Mouse (Mus musculus) embryonic facial prominence, embryonic 11.5 days (tissue): ENCODE results near the gene Leng8. TPM values are rescaled to one million over a fixed set of nuclear protein-coding genes. Genes with fewer than 3 reads are reported as not detected.
A peak's percentile ranks its signal among the peaks of the same experiment; 100 is the strongest.

Experiments used
- ATAC-seq: fragments of 200-750 bp; cut with Nextera tagmentation; replicated peaks from 2 replicates; pipeline ENCODE4 v1.8.0; 2017; ENCODE audit warnings: low read depth; ENCODE audit not compliant: insufficient number of reproducible peaks, low FRiP score, low TSS enrichment
- DNase-seq: peaks from one replicate; pipeline ENCODE4 v3.0.0-alpha.2; 2015; ENCODE audit warnings: low spot score
- H3K27ac ChIP-seq: fragments of 300-500 bp; sonication (generic); replicated peaks from 2 replicates; pipeline ENCODE4 v1.5.1; 2014; ENCODE audit warnings: mild to moderate bottlenecking, low read depth, low read length, control low read depth
- H3K27me3 ChIP-seq: fragments of 300-500 bp; sonication (generic); 2 replicates; pipeline ENCODE4 v1.6.1; 2014; ENCODE audit warnings: mild to moderate bottlenecking, low read length, moderate library complexity, mixed read lengths; ENCODE audit not compliant: control insufficient read depth, insufficient read depth
- H3K36me3 ChIP-seq: fragments of 300-500 bp; sonication (generic); replicated peaks from 2 replicates; pipeline ENCODE4 v1.6.1; 2014; ENCODE audit warnings: low read depth, mild to moderate bottlenecking, low read length, moderate library complexity, mixed read lengths; ENCODE audit not compliant: control insufficient read depth, insufficient read depth
- H3K4me1 ChIP-seq: fragments of 300-500 bp; sonication (generic); 2 replicates; pipeline ENCODE4 v1.6.1; 2014; ENCODE audit warnings: low read length, mixed read lengths; ENCODE audit not compliant: control insufficient read depth, insufficient read depth
- H3K4me2 ChIP-seq: fragments of 300-500 bp; sonication (generic); 2 replicates; pipeline ENCODE4 v1.6.1; 2014; ENCODE audit warnings: low read depth, mild to moderate bottlenecking, control low read depth, low read length, moderate library complexity
- H3K4me3 ChIP-seq: fragments of 300-500 bp; sonication (generic); 2 replicates; pipeline ENCODE4 v1.5.1; 2014; ENCODE audit warnings: low read depth, low read length, control low read depth
- H3K9ac ChIP-seq: fragments of 300-500 bp; sonication (generic); replicated peaks from 2 replicates; pipeline ENCODE4 v1.6.1; 2014; ENCODE audit warnings: mild to moderate bottlenecking, control low read depth, low read length
- H3K9me3 ChIP-seq: fragments of 300-500 bp; sonication (generic); replicated peaks from 2 replicates; pipeline ENCODE4 v1.6.1; 2016; ENCODE audit warnings: mild to moderate bottlenecking, low read length, inconsistent platforms, mixed read lengths; ENCODE audit not compliant: control insufficient read depth
- WGBS: fragments of 180-500 bp; shearing (Covaris S2); extraction: QIAGEN DNeasy Blood & Tissue Kit; methylation state at CpG from one replicate; pipeline ENCODE4 v1.1.7; 2014; 5-methylcytosine and 5-hydroxymethylcytosine counted together
- polyA plus RNA-seq: library from polyadenylated mRNA; unstranded; fragments of >200 nt; fragmentation: Nextera tagmentation; extraction: Ambion mirVana; gene quantifications from 2 replicates; pipeline ENCODE4 v1.2.1, GENCODE M21; 2014

Leng8 gene
- polyA plus RNA-seq, 1 experiment from 2014 or later, result 31.4 TPM

DNA sequence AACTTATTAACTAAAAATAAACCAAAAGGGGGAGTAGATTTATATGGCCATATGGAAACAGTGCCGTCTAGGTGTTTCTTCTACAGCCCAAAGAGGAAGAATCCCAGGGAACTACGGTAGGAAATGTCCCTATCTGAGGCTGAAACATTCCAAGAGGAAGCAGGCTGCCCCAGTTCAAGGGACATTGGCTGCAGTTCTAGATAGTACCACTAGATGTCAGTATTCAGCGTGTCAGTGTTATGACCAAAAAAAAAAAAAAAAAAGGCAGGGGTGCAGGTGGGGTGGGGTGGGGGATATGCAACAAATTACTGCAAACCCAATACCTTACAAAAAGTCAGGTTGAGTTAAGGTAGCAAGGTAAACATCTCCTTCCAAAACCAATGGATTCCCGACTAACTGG lies 33.4 kb upstream of the Leng8 start:
- no peaks in the 10 kb centered on the region for H3K27me3 ChIP-seq
- H3K9me3 ChIP-seq, result no peaks in the 10 kb centered on the region
- DNase-seq (peak; percentile 73), ATAC-seq (no peak)
- H3K4me1 ChIP-seq, result no peaks in the 10 kb centered on the region
- no peaks in the 10 kb centered on the region for H3K36me3 ChIP-seq
- no peak overlapping the region for H3K4me3 ChIP-seq
- WGBS, result 20% methylated on average over 4 of the region's 4 CpGs
- no peak overlapping the region for H3K4me2 ChIP-seq
- H3K9ac ChIP-seq, result no peak overlapping the region
- no peak overlapping the region for H3K27ac ChIP-seq

DNA sequence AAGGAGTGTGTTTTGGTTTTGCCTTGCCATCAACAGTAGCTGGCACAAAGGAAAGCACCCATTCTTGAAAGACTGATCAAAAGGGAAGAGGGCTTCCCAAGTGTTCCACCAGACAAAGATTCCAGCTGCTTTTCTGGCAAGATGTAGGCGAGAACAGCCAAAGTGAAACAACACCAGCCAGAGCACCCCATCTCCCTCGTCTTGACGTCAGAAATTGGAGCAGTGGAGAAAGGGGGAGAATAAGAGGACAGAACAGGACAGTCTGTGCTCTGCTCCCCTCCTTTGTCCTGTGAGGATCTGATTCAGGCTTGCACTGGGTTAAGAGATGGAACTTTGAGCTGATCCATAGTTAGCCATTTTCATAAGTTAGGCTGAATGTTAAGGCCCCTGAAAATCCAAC lies 25.1 kb upstream of the Leng8 start:
- Histone ChIP-seq H3K27ac (no peak overlapping the region), H3K4me1 (no peaks in the 10 kb centered on the region), H3K9me3 (no peaks in the 10 kb centered on the region; the same call in 1 of the 2 replicates), H3K4me3 (no peak overlapping the region), H3K36me3 (no peaks in the 10 kb centered on the region), H3K4me2 (no peak overlapping the region), H3K9ac (no peak overlapping the region; the same call in 1 of the 2 replicates), H3K27me3 (no peaks in the 10 kb centered on the region)
- ATAC-seq, result no peak
- no peak for DNase-seq
- WGBS, result 54% methylated on average over 3 of the region's 3 CpGs

DNA sequence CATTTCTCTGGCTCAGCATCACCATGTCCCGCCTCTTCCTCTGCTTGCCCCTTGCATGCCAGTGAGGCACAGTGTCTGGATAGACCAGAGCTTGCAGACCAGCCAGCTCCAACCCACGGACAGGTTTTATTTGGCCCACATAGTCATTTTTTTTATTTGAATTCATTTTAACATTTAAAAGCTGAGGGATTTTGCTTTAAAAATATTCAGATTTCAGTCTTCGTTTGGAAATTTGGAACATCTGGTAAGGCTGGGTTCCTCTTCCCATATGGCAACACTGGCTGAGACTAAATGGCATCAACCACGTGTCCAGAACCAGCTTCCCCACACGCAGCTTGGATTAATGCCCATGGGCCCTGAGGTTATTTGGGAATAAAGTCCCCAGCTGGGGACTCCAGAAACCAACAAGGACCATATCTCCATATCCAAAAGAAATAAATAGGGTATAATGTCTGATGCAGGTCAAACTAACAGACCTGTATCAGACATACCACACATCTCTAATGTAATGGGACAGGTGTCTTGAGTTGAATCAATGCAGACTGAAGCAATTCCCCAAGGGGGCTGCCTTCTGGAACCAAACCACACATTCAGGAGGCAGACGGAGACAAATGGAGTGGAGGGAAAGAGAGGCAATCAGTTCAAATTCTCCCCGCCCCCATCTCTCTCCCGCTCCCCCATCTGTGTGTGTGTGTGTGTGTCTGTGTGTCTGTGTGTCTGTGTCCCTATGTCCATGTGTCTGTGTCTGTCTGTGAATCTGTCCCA lies 19.6 kb upstream of the Leng8 start:
- Histone ChIP-seq H3K4me2 (no peak overlapping the region), H3K9ac (no peak overlapping the region), H3K36me3 (no peaks in the 10 kb centered on the region), H3K4me1 (no peaks in the 10 kb centered on the region), H3K27me3 (peaks cover 5% of the 10 kb centered on the region), H3K9me3 (no peaks in the 10 kb centered on the region), H3K27ac (no peak overlapping the region), H3K4me3 (no peak overlapping the region)
- DNase-seq (no peak), ATAC-seq (no peak)
- WGBS, result 69% methylated on average over 8 of the region's 8 CpGs

DNA sequence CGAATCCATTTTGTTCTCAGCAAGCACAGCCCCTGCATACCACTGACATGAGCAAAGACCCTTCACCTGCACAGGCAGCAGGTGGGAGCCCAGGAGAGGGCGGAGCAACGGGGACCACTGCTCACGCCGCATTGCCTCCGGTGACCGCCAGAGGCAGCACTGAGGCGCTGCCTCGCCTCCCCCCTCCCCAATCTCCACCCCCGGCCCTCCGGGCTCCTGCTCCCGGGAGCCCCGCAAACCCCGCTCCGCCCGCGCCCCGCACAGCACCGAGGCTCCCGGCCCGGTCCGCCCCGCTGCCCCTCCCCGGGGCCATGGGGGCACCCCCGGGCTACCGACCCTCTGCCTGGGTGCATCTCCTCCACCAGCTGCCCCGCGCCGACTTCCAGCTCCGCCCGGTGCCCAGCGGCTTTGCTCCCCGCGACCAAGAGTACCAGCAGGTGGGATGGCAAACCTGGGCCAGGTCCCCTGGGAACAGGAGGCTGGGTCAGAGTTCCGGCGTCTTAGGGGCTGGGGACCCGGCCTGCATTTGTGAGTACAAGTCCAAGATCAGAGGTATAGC lies 17.4 kb upstream of the Leng8 start, which contains the start of gene Ttyh1:
Ttyh1 (plus strand) TSS at position 65 of the 559 bp plus-strand sequence.
- H3K4me1 ChIP-seq, result no peaks in the 10 kb centered on the region
- peaks cover 5% of the 10 kb centered on the region for H3K27me3 ChIP-seq
- H3K9ac ChIP-seq, result peak within 1 kb of the TSS; percentile 68
- peak within 1 kb of the TSS; percentile 47 for H3K4me3 ChIP-seq
- H3K9me3 ChIP-seq, result no peaks in the 10 kb centered on the region
- WGBS, result 2% methylated on average over 35 of the region's 37 CpGs
- ATAC-seq, result no peak
- DNase-seq, result peak; percentile 50
- H3K4me2 ChIP-seq, result peak within 1 kb of the TSS; percentile 80
- no peaks in the 10 kb centered on the region for H3K36me3 ChIP-seq
- H3K27ac ChIP-seq, result no peak within 1 kb of the TSS

DNA sequence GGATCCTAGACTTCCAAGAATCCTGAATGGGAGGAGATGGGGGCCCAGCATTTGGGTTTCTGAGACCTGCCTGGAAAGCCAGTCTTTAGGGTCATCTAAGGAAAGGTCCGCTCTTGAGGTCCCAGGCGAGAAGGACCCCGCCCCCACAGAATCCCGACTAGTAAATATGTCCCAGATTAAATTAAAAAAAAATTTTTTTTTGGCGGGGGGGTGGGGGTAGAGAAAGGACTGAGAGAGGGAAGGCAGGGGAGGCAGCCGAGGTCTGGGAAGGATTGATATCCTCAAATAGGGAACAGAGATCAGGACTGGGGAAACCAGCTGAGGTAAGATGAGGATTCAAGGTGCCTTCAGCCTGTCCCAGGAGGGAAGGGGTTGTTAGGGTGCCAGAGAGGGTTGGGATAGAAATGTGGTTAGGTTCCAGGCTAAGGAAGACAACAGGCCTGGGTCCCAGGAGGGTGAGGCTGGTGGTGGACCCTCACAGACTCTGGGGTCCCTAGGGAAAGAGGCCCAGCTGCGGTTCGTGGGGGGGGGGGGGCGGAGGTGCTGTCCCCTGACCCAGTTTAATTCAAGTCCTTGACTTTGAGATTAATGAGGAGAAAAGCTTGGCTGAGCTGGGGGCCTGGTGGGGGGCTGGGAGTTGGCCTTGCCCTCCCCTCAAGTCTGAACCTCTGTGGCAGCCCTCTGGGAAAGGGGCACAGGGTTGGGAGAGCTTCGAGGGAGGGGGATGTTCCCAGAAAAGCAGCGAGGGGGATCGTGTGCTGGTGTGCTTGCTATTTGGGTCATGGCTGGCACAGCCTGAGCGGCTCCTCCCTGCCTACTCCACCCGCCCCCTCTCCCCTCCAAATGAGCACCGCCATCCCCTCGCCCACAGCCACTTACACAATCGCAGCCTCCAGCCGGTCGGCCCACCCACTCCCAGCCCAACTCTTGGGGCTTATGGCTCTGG lies 16.6 kb upstream of the Leng8 start:
- WGBS, result 24% methylated on average over 15 of the region's 19 CpGs
- no peak overlapping the region for H3K27ac ChIP-seq
- DNase-seq, result no peak
- H3K4me1 ChIP-seq, result 0 out of 2 replicates have a peak, but pooled peaks cover 4% of the 10 kb centered on the region
- no peaks in the 10 kb centered on the region for H3K9me3 ChIP-seq
- ATAC-seq, result no peak
- peaks cover 5% of the 10 kb centered on the region for H3K27me3 ChIP-seq
- peak overlapping the region; percentile 47 for H3K4me3 ChIP-seq
- no peaks in the 10 kb centered on the region for H3K36me3 ChIP-seq
- H3K9ac ChIP-seq, result peak overlapping the region; percentile 68
- no peak overlapping the region; the same call in 1 of the 2 replicates for H3K4me2 ChIP-seq

DNA sequence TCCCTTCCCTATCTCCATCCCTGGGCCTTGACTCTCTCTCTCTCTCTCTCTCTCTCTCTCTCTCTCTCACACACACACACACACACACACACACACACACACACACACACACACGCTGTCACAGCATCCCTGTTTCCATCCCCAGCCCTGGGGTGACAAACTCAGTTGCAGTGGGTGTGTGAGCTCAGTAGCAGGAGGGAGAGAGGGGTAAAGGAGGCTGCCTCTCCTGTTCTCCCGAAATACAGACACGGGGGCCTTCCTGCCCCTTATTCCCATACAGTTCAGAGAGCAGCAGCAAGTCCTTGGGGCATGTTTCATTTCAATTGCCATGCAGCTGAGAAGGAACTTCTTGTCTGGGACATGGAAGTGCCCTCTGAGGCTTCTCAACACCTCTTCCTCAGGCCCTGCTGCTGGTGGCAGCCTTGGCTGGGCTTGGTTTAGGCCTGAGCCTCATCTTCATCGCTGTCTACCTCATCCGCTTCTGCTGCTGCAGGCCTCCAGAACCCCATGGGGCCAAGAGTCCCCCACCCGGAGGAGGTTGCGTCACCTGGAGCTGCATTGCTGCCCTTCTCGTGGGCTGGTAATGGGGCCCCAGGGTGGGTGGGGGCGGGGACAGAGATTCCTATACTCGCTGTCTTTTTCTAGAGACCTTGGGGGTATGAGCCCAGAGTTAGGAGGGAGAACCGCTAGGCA lies 14.6 kb upstream of the Leng8 start:
- Histone ChIP-seq H3K36me3 (no peaks in the 10 kb centered on the region), H3K9me3 (no peaks in the 10 kb centered on the region), H3K9ac (no peak overlapping the region), H3K27me3 (peaks cover 5% of the 10 kb centered on the region), H3K4me2 (no peak overlapping the region), H3K4me1 (0 out of 2 replicates have a peak, but pooled peaks cover 4% of the 10 kb centered on the region), H3K4me3 (no peak overlapping the region), H3K27ac (no peak overlapping the region)
- 41% methylated on average over 11 of the region's 11 CpGs for WGBS
- ATAC-seq, result no peak
- no peak for DNase-seq

DNA sequence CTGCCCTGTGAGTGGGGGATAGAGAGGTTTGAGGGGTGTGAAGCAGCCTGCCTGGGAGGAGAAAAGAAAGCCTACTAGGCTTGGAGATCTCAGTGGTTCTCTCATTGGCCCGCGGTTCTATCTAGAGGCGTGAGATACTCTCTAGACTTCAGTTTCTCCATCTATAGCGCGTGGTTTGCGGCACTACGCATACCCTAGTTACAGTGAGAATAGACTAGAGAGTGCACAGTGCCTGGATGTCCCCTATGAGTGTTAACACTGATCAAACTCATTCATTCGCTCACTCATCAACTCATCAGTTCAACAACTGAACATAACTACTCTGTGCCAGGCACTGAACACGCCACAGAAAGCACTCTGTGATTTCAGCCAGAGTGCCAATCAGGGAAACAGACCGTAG lies 14.1 kb upstream of the Leng8 start:
- WGBS, result 90% methylated on average over 10 of the region's 10 CpGs
- no peak overlapping the region for H3K4me3 ChIP-seq
- no peak overlapping the region for H3K27ac ChIP-seq
- H3K27me3 ChIP-seq, result peaks cover 5% of the 10 kb centered on the region
- H3K4me1 ChIP-seq, result 0 out of 2 replicates have a peak, but pooled peaks cover 4% of the 10 kb centered on the region
- DNase-seq (no peak), ATAC-seq (no peak)
- H3K9me3 ChIP-seq, result no peaks in the 10 kb centered on the region
- no peak overlapping the region for H3K4me2 ChIP-seq
- H3K36me3 ChIP-seq, result no peaks in the 10 kb centered on the region
- no peak overlapping the region for H3K9ac ChIP-seq
